Mouse (Mus musculus): ENCODE data around the gene Maff. TPM values are rescaled to one million over a fixed set of nuclear protein-coding genes. Genes with fewer than 3 reads are reported as not detected.

The Maff gene
- polyA plus RNA-seq, 1 experiment from 2014 or later = 7.3 TPM

- Histone ChIP-seq H3K9ac (ENCODE audit: low read depth, low read length) (no peak overlapping the region), H3K4me3 (replicated peaks; ENCODE audit: low read depth, low read length) (no peak overlapping the region), H3K27me3 (ENCODE audit: insufficient read depth, low read length) (no peaks in the 10 kb centered on the region), H3K4me1 (replicated peaks; ENCODE audit: insufficient read depth, low read length) (no peaks in the 10 kb centered on the region), H3K27ac (no peak overlapping the region), H3K4me2 (ENCODE audit: low read length) (no peak overlapping the region), H3K9me3 (replicated peaks; ENCODE audit: low read length) (no peaks in the 10 kb centered on the region), H3K36me3 (ENCODE audit: insufficient read depth, low read length) (peaks cover 3% of the 10 kb centered on the region; the same call in 1 of the 2 replicates)
- TF ChIP-seq CTCF (IDR thresholded peaks at IDR 0.05; ENCODE audit: low read depth) = no peak
- 47% methylated on average over 4 of the region's 4 CpGs for WGBS
- DNase-seq (ENCODE audit: low spot score) (no peak), ATAC-seq (replicated peaks; ENCODE audit: low FRiP score, low read depth) (no peak)
Measured at GRCm38 (mm10) chr15:79307861-79308260, 38.6 kb upstream of the Maff start.

- DNase-seq (ENCODE audit: low spot score) (no peak), ATAC-seq (replicated peaks; ENCODE audit: low FRiP score, low read depth) (no peak)
- Histone ChIP-seq H3K9ac (ENCODE audit: low read depth, low read length) (no peak overlapping the region), H3K9me3 (replicated peaks; ENCODE audit: low read length) (no peaks in the 10 kb centered on the region), H3K4me3 (replicated peaks; ENCODE audit: low read depth, low read length) (no peak overlapping the region), H3K36me3 (ENCODE audit: insufficient read depth, low read length) (no peaks in the 10 kb centered on the region; the same call in 1 of the 2 replicates), H3K4me2 (ENCODE audit: low read length) (no peak overlapping the region), H3K27me3 (ENCODE audit: insufficient read depth, low read length) (no peaks in the 10 kb centered on the region), H3K4me1 (replicated peaks; ENCODE audit: insufficient read depth, low read length) (no peaks in the 10 kb centered on the region), H3K27ac (no peak overlapping the region)
- TF ChIP-seq CTCF (IDR thresholded peaks at IDR 0.05; ENCODE audit: low read depth) = no peak
- 65% methylated on average over 8 of the region's 8 CpGs for WGBS
Measured at GRCm38 (mm10) chr15:79313848-79314369, 32.5 kb upstream of the Maff start.

- Histone ChIP-seq H3K36me3 (ENCODE audit: insufficient read depth, low read length) (no peaks in the 10 kb centered on the region), H3K4me2 (ENCODE audit: low read length) (no peak overlapping the region), H3K4me3 (replicated peaks; ENCODE audit: low read depth, low read length) (no peak overlapping the region), H3K27ac (peak overlapping the region; percentile 20; the same call in 1 of the 2 replicates), H3K27me3 (ENCODE audit: insufficient read depth, low read length) (no peaks in the 10 kb centered on the region), H3K4me1 (replicated peaks; ENCODE audit: insufficient read depth, low read length) (peaks cover 16% of the 10 kb centered on the region; the same call in 1 of the 2 replicates), H3K9ac (ENCODE audit: low read depth, low read length) (no peak overlapping the region), H3K9me3 (replicated peaks; ENCODE audit: low read length) (no peaks in the 10 kb centered on the region)
- 77% methylated on average over 5 of the region's 5 CpGs for WGBS
- DNase-seq (ENCODE audit: low spot score) (no peak), ATAC-seq (replicated peaks; ENCODE audit: low FRiP score, low read depth) (no peak)
- TF ChIP-seq CTCF (IDR thresholded peaks at IDR 0.05; ENCODE audit: low read depth) = no peak
Measured at GRCm38 (mm10) chr15:79321733-79322190, 24.7 kb upstream of the Maff start.

- Histone ChIP-seq H3K4me2 (ENCODE audit: low read length) (no peak overlapping the region), H3K27me3 (ENCODE audit: insufficient read depth, low read length) (no peaks in the 10 kb centered on the region), H3K9me3 (replicated peaks; ENCODE audit: low read length) (no peaks in the 10 kb centered on the region), H3K36me3 (ENCODE audit: insufficient read depth, low read length) (no peaks in the 10 kb centered on the region), H3K9ac (ENCODE audit: low read depth, low read length) (no peak overlapping the region), H3K4me1 (replicated peaks; ENCODE audit: insufficient read depth, low read length) (peaks cover 16% of the 10 kb centered on the region; the same call in 1 of the 2 replicates), H3K27ac (peak overlapping the region; percentile 67; the same call in 1 of the 2 replicates), H3K4me3 (replicated peaks; ENCODE audit: low read depth, low read length) (no peak overlapping the region)
- ATAC-seq (replicated peaks; ENCODE audit: low FRiP score, low read depth) (no peak), DNase-seq (ENCODE audit: low spot score) (no peak)
- 47% methylated on average over 11 of the region's 11 CpGs for WGBS
- TF ChIP-seq CTCF (IDR thresholded peaks at IDR 0.05; ENCODE audit: low read depth) = no peak
Measured at GRCm38 (mm10) chr15:79322281-79322990, 24.0 kb upstream of the Maff start.

GRCm38 (mm10) chr15:79322991-79323790, 23.2 kb upstream of the Maff start:
- TF ChIP-seq CTCF (IDR thresholded peaks at IDR 0.05; ENCODE audit: low read depth) = no peak
- no peak overlapping the region for H3K9ac ChIP-seq (ENCODE audit: low read depth, low read length)
- DNase-seq (ENCODE audit: low spot score) (peak; percentile 66), ATAC-seq (replicated peaks; ENCODE audit: low FRiP score, low read depth) (no peak)
- H3K4me3 ChIP-seq (replicated peaks; ENCODE audit: low read depth, low read length) = no peak overlapping the region
- H3K27ac ChIP-seq = peak overlapping the region; percentile 67
- no peak overlapping the region for H3K4me2 ChIP-seq (ENCODE audit: low read length)
- H3K27me3 ChIP-seq (ENCODE audit: insufficient read depth, low read length) = no peaks in the 10 kb centered on the region
- no peaks in the 10 kb centered on the region for H3K36me3 ChIP-seq (ENCODE audit: insufficient read depth, low read length)
- 54% methylated on average over 6 of the region's 6 CpGs for WGBS
- H3K9me3 ChIP-seq (replicated peaks; ENCODE audit: low read length) = no peaks in the 10 kb centered on the region
- peaks cover 16% of the 10 kb centered on the region; the same call in 1 of the 2 replicates for H3K4me1 ChIP-seq (replicated peaks; ENCODE audit: insufficient read depth, low read length)

- Histone ChIP-seq H3K4me3 (replicated peaks; ENCODE audit: low read depth, low read length) (no peak overlapping the region), H3K27ac (peak overlapping the region; percentile 67), H3K4me2 (ENCODE audit: low read length) (no peak overlapping the region), H3K27me3 (ENCODE audit: insufficient read depth, low read length) (no peaks in the 10 kb centered on the region), H3K9me3 (replicated peaks; ENCODE audit: low read length) (no peaks in the 10 kb centered on the region), H3K36me3 (ENCODE audit: insufficient read depth, low read length) (no peaks in the 10 kb centered on the region), H3K9ac (ENCODE audit: low read depth, low read length) (no peak overlapping the region), H3K4me1 (replicated peaks; ENCODE audit: insufficient read depth, low read length) (peaks cover 16% of the 10 kb centered on the region; the same call in 1 of the 2 replicates)
- 72% methylated on average over 4 of the region's 4 CpGs for WGBS
- no peak for ATAC-seq (replicated peaks; ENCODE audit: low FRiP score, low read depth)
- no peak for TF ChIP-seq CTCF (IDR thresholded peaks at IDR 0.05; ENCODE audit: low read depth)
- no peak for DNase-seq (ENCODE audit: low spot score)
Measured at GRCm38 (mm10) chr15:79323791-79324155, 22.6 kb upstream of the Maff start.

Measured in kidney, postnatal 0 days (tissue).